Mouse (Mus musculus): ENCODE data around the gene Tmem117.

Tmem117 gene

GRCm38 (mm10) chr15:95029487-95029875 lies 400.4 kb downstream of the Tmem117 start:
- no peak for DNase-seq (ENCODE audit: low spot score)

GRCm38 (mm10) chr15:95042437-95042836 lies 413.4 kb downstream of the Tmem117 start:
- DNase-seq (ENCODE audit: low spot score), result no peak

GRCm38 (mm10) chr15:95044011-95044410 lies 415.0 kb downstream of the Tmem117 start:
- no peak for DNase-seq (ENCODE audit: low spot score)

- no peak for DNase-seq (ENCODE audit: low spot score)
Observed at GRCm38 (mm10) chr15:95047486-95047885, 418.5 kb downstream of the Tmem117 start.

GRCm38 (mm10) chr15:95049171-95049729 lies 420.2 kb downstream of the Tmem117 start:
- peak; percentile 3 for DNase-seq (ENCODE audit: low spot score)

- no peak for DNase-seq (ENCODE audit: low spot score)
Observed at GRCm38 (mm10) chr15:95055081-95055650, 426.1 kb downstream of the Tmem117 start.

- DNase-seq (ENCODE audit: low spot score), result no peak
Observed at GRCm38 (mm10) chr15:95068023-95068422, 439.0 kb downstream of the Tmem117 start.

GRCm38 (mm10) chr15:95068799-95069198 lies 439.8 kb downstream of the Tmem117 start:
- no peak for DNase-seq (ENCODE audit: low spot score)

- no peak for DNase-seq (ENCODE audit: low spot score)
Observed at GRCm38 (mm10) chr15:95070881-95071280, 441.8 kb downstream of the Tmem117 start.

- DNase-seq (ENCODE audit: low spot score), result no peak
Observed at GRCm38 (mm10) chr15:95075356-95075755, 446.3 kb downstream of the Tmem117 start.

- no peak for DNase-seq (ENCODE audit: low spot score)
Observed at GRCm38 (mm10) chr15:95081654-95082053, 452.6 kb downstream of the Tmem117 start.

GRCm38 (mm10) chr15:95085962-95086361 lies 456.9 kb downstream of the Tmem117 start:
- no peak for DNase-seq (ENCODE audit: low spot score)

- no peak for DNase-seq (ENCODE audit: low spot score)
Observed at GRCm38 (mm10) chr15:95100133-95100532, 471.1 kb downstream of the Tmem117 start.

GRCm38 (mm10) chr15:95101522-95101921 lies 472.5 kb downstream of the Tmem117 start:
- DNase-seq (ENCODE audit: low spot score), result no peak

GRCm38 (mm10) chr15:95107246-95107809 lies 478.3 kb downstream of the Tmem117 start:
- no peak for DNase-seq (ENCODE audit: low spot score)

- DNase-seq (ENCODE audit: low spot score), result no peak
Observed at GRCm38 (mm10) chr15:95108626-95109025, 479.6 kb downstream of the Tmem117 start.

- DNase-seq (ENCODE audit: low spot score), result no peak
Observed at GRCm38 (mm10) chr15:95131401-95131800, 502.4 kb downstream of the Tmem117 start.

- DNase-seq (ENCODE audit: low spot score), result no peak
Observed at GRCm38 (mm10) chr15:95135926-95136609, 507.0 kb downstream of the Tmem117 start.

- DNase-seq (ENCODE audit: low spot score), result no peak
Observed at GRCm38 (mm10) chr15:95137018-95137810, 508.2 kb downstream of the Tmem117 start.

- DNase-seq (ENCODE audit: low spot score), result no peak
Observed at GRCm38 (mm10) chr15:95138709-95139409, 509.8 kb downstream of the Tmem117 start.

- DNase-seq (ENCODE audit: low spot score), result no peak
Observed at GRCm38 (mm10) chr15:95144131-95144530, 515.1 kb downstream of the Tmem117 start.

- DNase-seq (ENCODE audit: low spot score), result no peak
Observed at GRCm38 (mm10) chr15:95145118-95145517, 516.1 kb downstream of the Tmem117 start.

All from ovary, adult 18-20 months (tissue).